Mouse (Mus musculus) cerebellum, postnatal 25 days (tissue): ENCODE measurements around the gene Zfp663.

Source experiments
- DNase-seq, 2 experiments: peaks; one replicate each; pipeline ENCODE4 v3.0.0; 2021; ENCODE audit warnings: mixed read lengths in 2 of 2

The Zfp663 gene

DNA sequence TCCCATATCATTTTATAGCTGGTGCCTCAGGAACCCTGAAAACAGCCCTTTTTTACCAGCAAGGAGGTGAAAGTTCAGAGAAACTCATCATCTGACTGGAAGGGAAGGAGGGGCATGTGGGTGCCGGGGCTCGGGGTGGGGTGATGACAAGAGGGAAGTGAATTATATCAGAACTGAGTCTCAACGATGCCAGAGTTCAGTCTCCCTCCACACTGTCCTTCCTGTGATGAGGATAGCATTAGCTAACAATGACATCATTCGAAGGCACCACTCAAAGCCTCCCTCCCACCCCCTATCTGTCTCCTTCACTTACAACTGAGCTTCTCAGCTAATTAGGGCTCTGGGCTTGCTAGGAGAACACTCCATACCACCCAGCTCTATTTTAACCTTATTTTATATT is 49.0 kb downstream of the Zfp663 start:
- peak in 1 of 2 experiments; percentile 9 for DNase-seq

- DNase-seq: peak; percentile 57 to 63
Observed at GRCm38 (mm10) chr2:165318941-165319340, 49.6 kb downstream of the Zfp663 start.

DNA sequence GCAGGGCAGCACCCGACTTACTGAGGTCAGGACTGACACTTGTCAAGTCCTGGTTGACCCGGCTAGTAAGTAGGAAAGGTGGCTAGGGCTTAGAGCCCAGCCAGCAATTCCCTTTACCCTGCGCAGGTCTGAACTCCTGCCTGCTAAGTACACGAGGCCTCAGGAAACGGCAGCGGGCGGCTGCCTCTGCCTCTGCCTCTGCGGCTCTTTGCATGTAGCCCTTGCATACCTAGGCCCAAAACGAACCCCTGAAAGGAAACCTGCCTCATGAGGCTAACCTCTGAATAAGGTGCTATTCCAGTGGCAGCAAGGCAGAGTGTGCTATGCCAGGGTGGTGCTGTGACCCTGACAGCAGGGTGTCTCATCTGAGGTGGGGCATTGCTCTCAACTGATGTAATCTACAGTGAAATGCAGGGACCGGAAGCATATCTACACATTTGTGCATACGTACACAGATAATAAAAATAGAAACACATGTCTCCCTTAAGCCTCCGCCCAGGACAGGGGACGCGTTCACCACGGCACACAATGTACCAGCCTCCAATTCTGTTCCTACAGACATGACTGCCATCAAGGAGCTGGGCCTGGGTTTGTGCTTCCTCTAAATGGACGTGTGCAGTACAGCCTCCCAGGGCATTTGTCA is 50.8 kb downstream of the Zfp663 start:
- DNase-seq: peak; percentile 19 to 23

DNA sequence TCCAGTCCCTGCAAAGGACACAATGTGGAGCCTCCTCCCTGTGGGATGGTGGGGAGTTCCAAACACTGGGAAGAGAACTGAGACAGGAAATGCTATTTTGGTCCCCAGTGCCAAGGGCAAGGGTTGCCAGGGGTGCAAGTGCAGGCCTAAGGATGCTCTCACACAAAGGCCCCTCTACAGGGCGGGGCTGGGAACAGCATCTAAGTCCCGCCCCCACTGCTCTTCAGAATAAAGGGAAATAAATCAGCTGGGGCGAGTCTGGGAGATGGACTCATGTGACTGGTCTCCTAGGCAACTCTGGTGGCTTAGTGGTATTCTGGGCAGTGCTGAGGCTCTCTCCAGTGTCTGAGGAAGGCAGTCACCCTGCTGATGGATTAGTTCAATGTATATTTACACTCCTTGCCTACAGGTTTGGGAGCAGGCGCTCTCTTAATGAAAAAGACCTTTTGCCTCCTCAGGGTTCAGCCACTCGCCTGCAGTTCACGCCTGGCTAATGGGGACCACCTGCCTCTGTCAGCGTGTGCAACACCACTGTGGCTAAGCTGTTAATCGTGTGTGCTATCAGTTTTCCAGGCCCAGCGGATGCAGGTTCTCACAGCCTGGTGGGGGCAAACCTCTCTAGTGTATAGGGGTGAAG is 51.6 kb downstream of the Zfp663 start:
- peak in 1 of 2 experiments; percentile 62 for DNase-seq

GRCm38 (mm10) chr2:165316204-165316603 is 52.3 kb downstream of the Zfp663 start:
- no peak for DNase-seq

GRCm38 (mm10) chr2:165314197-165314596 is 54.3 kb downstream of the Zfp663 start:
- no peak for DNase-seq

DNA sequence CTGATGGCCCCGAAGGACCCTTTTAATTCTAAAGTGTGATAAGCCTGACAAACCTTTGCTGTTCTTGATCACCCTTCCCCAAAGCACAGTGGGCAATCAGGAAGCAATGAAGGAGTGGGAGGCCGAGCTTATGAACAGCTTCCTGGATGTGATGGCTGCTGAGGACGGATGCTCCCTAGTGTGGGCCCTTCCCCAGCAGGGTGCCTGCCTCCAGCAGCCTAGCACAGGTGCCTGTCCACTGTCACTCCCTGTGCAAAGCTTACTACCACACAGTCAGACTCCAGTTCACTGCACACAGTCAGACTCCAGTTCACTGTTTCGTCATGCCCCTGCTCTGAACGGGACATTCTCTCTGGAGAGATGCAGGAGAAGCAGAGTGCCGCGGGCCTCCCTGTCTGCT is 56.1 kb downstream of the Zfp663 start:
- peak; percentile 44 to 58 for DNase-seq

GRCm38 (mm10) chr2:165311577-165311976 is 57.0 kb downstream of the Zfp663 start:
- DNase-seq: peak; percentile 99 to 100

DNA sequence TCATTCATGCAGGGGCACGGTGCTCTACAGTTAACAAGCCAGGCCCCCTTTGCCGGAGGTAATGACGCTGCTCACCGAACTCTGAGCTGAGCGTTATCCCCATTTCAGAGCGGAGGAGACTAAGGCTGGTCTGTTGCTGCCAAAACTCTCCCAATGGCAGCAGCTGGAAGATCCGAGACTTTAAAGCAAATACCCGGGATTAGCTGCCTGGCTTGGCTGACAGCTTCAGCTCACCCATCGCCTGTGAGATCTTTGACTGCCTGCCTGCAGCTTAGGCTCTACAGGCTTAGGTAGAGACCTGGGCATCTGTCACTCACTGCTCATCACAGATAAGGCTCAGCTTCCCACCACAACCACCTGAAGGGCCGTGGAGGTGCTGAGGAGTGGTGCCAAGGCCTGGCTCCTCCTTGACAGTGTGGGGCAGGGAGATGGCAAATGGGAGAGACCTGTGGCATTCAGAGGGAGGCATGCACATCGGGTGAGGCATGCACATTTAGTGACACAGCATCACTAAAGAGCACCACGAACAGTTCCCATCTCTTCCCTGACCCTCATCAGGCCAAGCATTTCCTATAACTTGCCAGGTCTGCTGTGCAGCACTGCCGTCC is 57.6 kb downstream of the Zfp663 start:
- peak in 1 of 2 experiments; percentile 59 for DNase-seq

DNA sequence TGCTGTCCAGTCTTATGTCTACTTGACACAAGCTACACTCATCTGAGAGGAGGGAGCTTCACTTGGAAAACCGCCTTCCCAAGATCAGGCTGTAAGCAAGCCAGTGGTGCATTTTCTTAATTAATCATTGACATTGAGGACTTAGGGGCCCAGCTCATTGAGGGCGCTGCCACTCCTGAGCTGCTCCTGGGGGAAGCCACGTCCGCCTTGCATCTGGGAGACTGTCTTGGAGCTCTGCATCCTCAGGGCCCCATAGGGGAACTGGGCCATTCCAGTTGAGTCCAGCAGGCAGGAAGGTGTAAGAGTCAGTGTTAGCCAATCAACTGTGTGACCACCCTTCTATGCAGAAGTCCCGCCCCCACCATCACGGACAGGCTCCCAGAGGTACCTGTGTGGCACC is 60.7 kb downstream of the Zfp663 start:
- DNase-seq: no peak

- DNase-seq: no peak
Observed at GRCm38 (mm10) chr2:165305438-165305837, 63.1 kb downstream of the Zfp663 start.

- no peak for DNase-seq
Observed at GRCm38 (mm10) chr2:165304819-165305218, 63.7 kb downstream of the Zfp663 start.

- peak; percentile 75 to 79 for DNase-seq
Observed at GRCm38 (mm10) chr2:165303354-165304012, 65.0 kb downstream of the Zfp663 start.

DNA sequence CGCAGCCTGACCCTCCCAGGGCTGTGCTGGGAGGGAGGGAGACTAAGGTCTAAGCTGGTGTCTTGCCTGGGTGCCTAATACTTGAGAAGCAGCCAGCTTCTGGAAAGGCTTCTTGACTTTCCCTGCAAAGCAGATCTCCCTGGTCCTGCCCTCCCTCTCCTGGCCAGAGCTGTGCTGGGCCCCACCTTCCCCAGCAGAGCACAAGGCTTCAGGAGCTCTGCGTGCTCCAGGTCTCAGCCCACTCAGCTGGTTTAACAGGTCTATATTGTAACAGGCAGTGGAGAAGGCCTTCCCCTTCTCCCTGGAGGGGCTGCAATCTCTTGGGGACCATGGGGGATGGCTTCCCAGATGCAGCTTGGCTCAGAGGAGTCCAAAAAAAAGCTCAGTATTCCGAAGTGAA is 67.1 kb downstream of the Zfp663 start:
- no peak for DNase-seq
